Mouse (Mus musculus) liver, postnatal 0 days (tissue): ENCODE results near the gene Usp39. TPM values are rescaled to one million over a fixed set of nuclear protein-coding genes. Genes with fewer than 3 reads are reported as not detected.

ENCODE experiments used
- ATAC-seq: fragments of 200-750 bp; cut with Nextera tagmentation; 2 replicates; pipeline ENCODE4 v1.8.0; 2017; ENCODE audit warnings: mild to moderate bottlenecking, moderate library complexity
- DNase-seq: peaks from one replicate; pipeline ENCODE4 v3.0.0-alpha.2; 2016
- H3K27ac ChIP-seq: fragments of 300-500 bp; sonication (generic); 2 replicates; pipeline ENCODE4 v1.5.1; 2014; ENCODE audit warnings: antibody characterized with exemption, moderate library complexity, mild to moderate bottlenecking, low read depth
- H3K27me3 ChIP-seq: fragments of 300-500 bp; sonication (generic); 2 replicates; pipeline ENCODE4 v1.6.1; 2014; ENCODE audit warnings: low read length, control low read depth, mixed read lengths; ENCODE audit not compliant: insufficient read depth
- H3K36me3 ChIP-seq: fragments of 300-500 bp; sonication (generic); replicated peaks from 2 replicates; pipeline ENCODE4 v1.6.1; 2014; ENCODE audit warnings: mild to moderate bottlenecking, control low read depth, low read length, moderate library complexity, mixed read lengths; ENCODE audit not compliant: insufficient read depth
- H3K4me1 ChIP-seq: fragments of 300-500 bp; sonication (generic); 2 replicates; pipeline ENCODE4 v1.6.1; 2014; ENCODE audit warnings: antibody characterized with exemption, mild to moderate bottlenecking, control low read depth; ENCODE audit not compliant: insufficient read depth
- H3K4me2 ChIP-seq: fragments of 300-500 bp; sonication (generic); 2 replicates; pipeline ENCODE4 v1.6.1; 2014; ENCODE audit warnings: low read depth, mild to moderate bottlenecking, low read length, moderate library complexity, mixed read lengths
- H3K4me3 ChIP-seq: fragments of 300-500 bp; sonication (generic); 2 replicates; pipeline ENCODE4 v1.5.1; 2014; ENCODE audit warnings: low read depth, low read length
- H3K9ac ChIP-seq: fragments of 300-500 bp; sonication (generic); replicated peaks from 2 replicates; pipeline ENCODE4 v1.6.1; 2014; ENCODE audit warnings: mild to moderate bottlenecking, moderate library complexity
- H3K9me3 ChIP-seq: fragments of 300-500 bp; sonication (generic); 2 replicates; pipeline ENCODE4 v1.6.1; 2016; ENCODE audit warnings: mild to moderate bottlenecking, control low read depth, low read length, mixed read lengths
- CTCF ChIP-seq: sonication (generic); IDR thresholded peaks from 2 replicates; pipeline ENCODE4 v1.5.1; 2016; ENCODE audit warnings: antibody characterized with exemption, low read depth
- EP300 ChIP-seq: IDR thresholded peaks from 2 replicates; pipeline ENCODE4 v1.6.1; 2016; ENCODE audit warnings: antibody characterized with exemption, low read depth, mild to moderate bottlenecking
- WGBS: fragments of 180-500 bp; shearing (Covaris S2); extraction: QIAGEN DNeasy Blood & Tissue Kit; methylation state at CpG from one replicate; pipeline ENCODE4 v1.1.7; 2014; ENCODE audit not compliant: insufficient replicate concordance; 5-methylcytosine and 5-hydroxymethylcytosine counted together
- polyA plus RNA-seq: library from polyadenylated mRNA; unstranded; fragments of >200 nt; fragmentation: Nextera tagmentation; extraction: Ambion mirVana; gene quantifications from 2 replicates; pipeline ENCODE4 v1.2.1, GENCODE M21; 2015

Gene Usp39
- polyA plus RNA-seq, 1 experiment from 2014 or later: 21.7 TPM

DNA sequence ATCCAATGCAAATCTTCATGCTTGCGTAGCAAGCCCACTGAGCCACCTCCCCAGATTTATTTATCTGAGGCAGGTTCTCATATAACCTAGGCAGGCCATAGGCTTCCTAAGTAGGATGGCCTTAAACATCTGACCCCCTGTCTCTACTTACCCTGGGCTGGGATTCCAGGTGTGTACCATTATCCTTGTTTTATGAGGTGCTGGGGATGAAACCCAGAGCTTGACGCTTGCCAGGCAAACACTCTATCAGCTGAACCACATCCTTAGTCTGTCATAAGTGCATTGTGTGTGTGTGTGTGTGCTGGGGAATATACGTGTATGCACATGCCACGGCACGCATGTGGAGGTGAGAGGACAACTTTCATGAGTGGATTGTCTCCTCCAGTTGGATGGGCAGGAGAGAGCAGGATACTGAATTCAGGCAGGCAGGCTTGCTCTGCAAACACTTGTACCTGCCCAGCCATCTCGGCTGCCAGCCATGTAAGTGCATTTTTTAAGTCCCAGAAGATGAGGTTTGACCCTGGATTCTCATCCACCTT, 43.9 kb upstream of the Usp39 start:
- peak overlapping the region; percentile 86 for H3K9ac ChIP-seq
- H3K36me3 ChIP-seq: peaks cover 44% of the 10 kb centered on the region
- WGBS: 53% methylated on average over 6 of the region's 6 CpGs
- peak overlapping the region; percentile 98 for H3K27ac ChIP-seq
- H3K9me3 ChIP-seq: no peaks in the 10 kb centered on the region
- ATAC-seq: no peak
- H3K4me2 ChIP-seq: peak overlapping the region; percentile 80
- H3K4me1 ChIP-seq: peaks cover 31% of the 10 kb centered on the region
- no peaks in the 10 kb centered on the region for H3K27me3 ChIP-seq
- TF ChIP-seq CTCF: no peak
- no peak for TF ChIP-seq EP300
- H3K4me3 ChIP-seq: peak overlapping the region; percentile 64
- DNase-seq: no peak

DNA sequence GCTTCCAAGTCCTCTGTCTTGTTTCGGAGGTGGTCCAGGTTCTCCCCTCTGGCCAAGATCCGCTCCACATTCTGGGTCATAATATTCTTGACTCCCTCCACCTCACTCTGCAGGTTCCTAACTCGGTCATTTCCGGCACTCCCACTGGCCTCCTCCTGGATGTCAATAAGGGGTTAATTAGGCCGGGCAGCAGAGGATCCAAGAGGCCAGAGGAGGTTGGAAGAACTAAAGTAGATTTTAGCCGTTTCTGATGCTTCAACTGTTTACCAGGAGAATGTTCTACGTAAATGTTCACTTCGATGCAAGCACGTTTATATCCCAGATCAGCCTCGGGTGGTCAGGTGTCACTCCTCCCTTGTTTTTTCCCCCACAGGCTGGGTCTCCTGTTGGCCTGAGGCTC, 43.3 kb upstream of the Usp39 start:
- H3K9me3 ChIP-seq: no peaks in the 10 kb centered on the region
- ATAC-seq (no peak), DNase-seq (no peak)
- WGBS: 62% methylated on average over 10 of the region's 10 CpGs
- no peak for TF ChIP-seq CTCF
- no peak for TF ChIP-seq EP300
- H3K9ac ChIP-seq: peak overlapping the region; percentile 86
- H3K4me1 ChIP-seq: peaks cover 35% of the 10 kb centered on the region
- peak overlapping the region; percentile 98 for H3K27ac ChIP-seq
- H3K4me3 ChIP-seq: peak overlapping the region; percentile 64
- H3K36me3 ChIP-seq: peaks cover 44% of the 10 kb centered on the region
- H3K27me3 ChIP-seq: no peaks in the 10 kb centered on the region
- H3K4me2 ChIP-seq: peak overlapping the region; percentile 80

DNA sequence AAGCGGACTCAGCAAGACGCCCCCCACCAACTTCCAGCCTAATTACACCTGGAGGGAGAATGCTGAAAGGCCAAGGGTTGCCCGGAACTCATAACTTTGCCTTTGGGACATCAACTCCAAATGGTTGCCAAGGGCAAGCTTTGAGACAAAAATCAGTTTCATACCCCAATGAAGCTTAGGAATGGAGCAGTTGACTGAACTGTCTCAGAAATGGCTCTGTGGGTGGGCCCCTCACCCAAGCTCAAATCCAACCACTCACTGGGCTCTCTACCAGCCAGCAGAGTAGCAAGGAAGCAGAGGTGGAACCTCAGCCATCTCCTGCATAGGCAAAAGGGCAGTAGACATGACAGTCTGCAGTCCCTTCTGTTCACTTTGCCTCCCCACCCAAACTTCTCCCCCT, 42.8 kb upstream of the Usp39 start:
- WGBS: 79% methylated on average over 3 of the region's 3 CpGs
- Histone ChIP-seq H3K9me3 (no peaks in the 10 kb centered on the region), H3K4me1 (peaks cover 36% of the 10 kb centered on the region), H3K36me3 (peaks cover 44% of the 10 kb centered on the region), H3K27ac (peak overlapping the region; percentile 98), H3K4me3 (peak overlapping the region; percentile 64), H3K27me3 (no peaks in the 10 kb centered on the region), H3K9ac (peak overlapping the region; percentile 86), H3K4me2 (peak overlapping the region; percentile 80)
- DNase-seq: no peak
- no peak for ATAC-seq
- TF ChIP-seq CTCF (no peak), EP300 (no peak)

DNA sequence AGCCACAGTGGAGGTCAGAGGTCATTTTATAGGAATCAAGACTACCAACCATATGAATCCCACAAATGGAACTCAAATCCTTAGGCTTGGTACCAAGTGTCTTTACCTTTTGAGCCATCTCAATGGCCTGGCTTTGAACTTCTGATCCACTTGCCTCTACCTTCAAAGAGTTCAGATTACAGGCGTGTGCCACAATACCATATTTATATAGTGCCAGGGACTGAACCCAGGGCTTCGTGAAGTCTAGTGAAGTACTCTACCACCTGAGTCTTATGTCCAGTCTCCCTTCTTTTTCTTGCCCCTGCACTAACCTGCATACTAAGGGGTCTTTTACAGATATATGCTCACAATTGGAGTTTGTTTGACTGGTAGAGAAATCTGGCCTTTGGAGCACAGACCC, 41.6 kb upstream of the Usp39 start:
- no peak overlapping the region for H3K4me2 ChIP-seq
- no peaks in the 10 kb centered on the region for H3K9me3 ChIP-seq
- H3K36me3 ChIP-seq: peaks cover 44% of the 10 kb centered on the region
- TF ChIP-seq CTCF (no peak), EP300 (no peak)
- no peak overlapping the region for H3K27ac ChIP-seq
- no peak overlapping the region for H3K9ac ChIP-seq
- H3K4me1 ChIP-seq: peaks cover 43% of the 10 kb centered on the region
- DNase-seq (no peak), ATAC-seq (no peak)
- WGBS: 92% methylated on average over 2 of the region's 2 CpGs
- no peak overlapping the region for H3K4me3 ChIP-seq
- no peaks in the 10 kb centered on the region for H3K27me3 ChIP-seq

DNA sequence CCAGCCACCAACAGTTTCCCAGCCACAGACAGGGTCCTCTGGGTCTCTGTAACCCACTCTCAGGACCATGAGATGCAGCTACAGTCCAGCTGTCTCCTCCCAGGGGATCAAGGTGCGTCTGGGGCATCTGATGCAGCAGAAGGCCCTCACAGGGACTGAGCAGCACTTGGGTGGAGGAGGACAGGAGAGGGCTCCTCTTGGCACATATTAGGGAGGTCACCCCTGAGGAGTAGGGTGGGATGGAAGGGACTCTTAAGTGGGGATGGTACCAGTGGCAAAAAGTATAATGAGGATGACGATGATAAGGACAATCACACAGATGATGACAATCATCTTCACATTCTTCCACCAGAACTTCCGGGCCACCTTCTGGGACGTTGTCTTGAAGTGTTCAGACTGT, 40.3 kb upstream of the Usp39 start:
- Histone ChIP-seq H3K27ac (peak overlapping the region; percentile 26; the same call in 1 of the 2 replicates), H3K9ac (no peak overlapping the region), H3K9me3 (no peaks in the 10 kb centered on the region), H3K27me3 (no peaks in the 10 kb centered on the region), H3K4me3 (no peak overlapping the region), H3K4me1 (peaks cover 35% of the 10 kb centered on the region), H3K36me3 (peaks cover 44% of the 10 kb centered on the region), H3K4me2 (no peak overlapping the region)
- ATAC-seq (no peak), DNase-seq (no peak)
- TF ChIP-seq CTCF (no peak), EP300 (no peak)
- WGBS: 57% methylated on average over 4 of the region's 4 CpGs

DNA sequence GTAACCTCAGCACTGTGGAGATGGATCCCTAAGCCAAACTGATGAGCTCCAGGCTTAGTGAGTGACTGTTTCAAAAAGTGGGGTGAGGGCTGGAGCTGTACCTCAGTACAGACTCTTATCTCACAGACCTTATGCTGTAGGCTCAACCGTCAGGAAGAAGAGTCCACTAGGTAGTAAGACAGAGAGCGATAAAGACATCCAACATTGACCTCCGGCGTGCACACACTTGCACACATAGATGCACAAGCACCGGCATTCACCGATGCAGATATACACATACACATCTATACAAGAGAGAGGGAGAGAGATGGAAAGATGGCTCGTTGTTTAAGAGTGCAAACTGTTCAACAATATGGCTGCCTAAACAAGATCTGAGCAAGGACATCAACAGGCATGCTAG, 39.0 kb upstream of the Usp39 start:
- Histone ChIP-seq H3K4me2 (peak overlapping the region; percentile 31), H3K27ac (peak overlapping the region; percentile 74), H3K27me3 (no peaks in the 10 kb centered on the region), H3K4me1 (peaks cover 38% of the 10 kb centered on the region), H3K36me3 (peaks cover 44% of the 10 kb centered on the region), H3K9ac (no peak overlapping the region), H3K4me3 (no peak overlapping the region), H3K9me3 (no peaks in the 10 kb centered on the region)
- ATAC-seq: peak; percentile 73
- WGBS: 69% methylated on average over 7 of the region's 7 CpGs
- no peak for DNase-seq
- TF ChIP-seq EP300 (peak; percentile 96), CTCF (no peak)
